Mouse (Mus musculus) forebrain, embryonic 12.5 days (tissue): ENCODE results near the gene Fpr2. TPM values are rescaled to one million over a fixed set of nuclear protein-coding genes. Genes with fewer than 3 reads are reported as not detected.
"Not testable (repeated sequence)": the region's sequence is repeated elsewhere in the genome, so short reads cannot be mapped to it uniquely, and the experiment has no call there.

ENCODE experiments used
- ATAC-seq: fragments of 200-750 bp; cut with Nextera tagmentation; 2 replicates; pipeline ENCODE4 v1.8.0; 2017; ENCODE audit warnings: moderate TSS enrichment; ENCODE audit not compliant: low FRiP score
- H3K27ac ChIP-seq: fragments of 300-500 bp; sonication (generic); 2 replicates; pipeline ENCODE4 v1.5.1; 2016; ENCODE audit warnings: mild to moderate bottlenecking
- H3K27me3 ChIP-seq: fragments of 300-500 bp; sonication (generic); 2 replicates; pipeline ENCODE4 v1.6.1; 2016; ENCODE audit warnings: mild to moderate bottlenecking
- H3K36me3 ChIP-seq: fragments of 300-500 bp; sonication (generic); replicated peaks from 2 replicates; pipeline ENCODE4 v1.6.1; 2016; ENCODE audit warnings: mild to moderate bottlenecking
- H3K4me1 ChIP-seq: fragments of 300-500 bp; sonication (generic); 2 replicates; pipeline ENCODE4 v1.6.1; 2016
- H3K4me2 ChIP-seq: fragments of 300-500 bp; sonication (generic); 2 replicates; pipeline ENCODE4 v1.6.1; 2016; ENCODE audit warnings: mild to moderate bottlenecking, moderate library complexity
- H3K4me3 ChIP-seq: fragments of 300-500 bp; sonication (generic); replicated peaks from 2 replicates; pipeline ENCODE4 v1.5.1; 2016; ENCODE audit warnings: mild to moderate bottlenecking
- H3K9ac ChIP-seq: fragments of 300-500 bp; sonication (generic); 2 replicates; pipeline ENCODE4 v1.6.1; 2016; ENCODE audit warnings: mild to moderate bottlenecking
- H3K9me3 ChIP-seq: fragments of 300-500 bp; sonication (generic); 2 replicates; pipeline ENCODE4 v1.6.1; 2016
- WGBS: fragments of 180-500 bp; shearing (Covaris S2); methylation state at CpG from one replicate; pipeline ENCODE4 v1.1.7; 2016; 5-methylcytosine and 5-hydroxymethylcytosine counted together
- polyA plus RNA-seq: library from polyadenylated mRNA; unstranded; fragments of >200 nt; fragmentation: Nextera tagmentation; extraction: Ambion mirVana; gene quantifications from 2 replicates; pipeline ENCODE4 v1.2.1, GENCODE M21; 2016

Gene Fpr2
- polyA plus RNA-seq: not detected in 2 replicates

DNA sequence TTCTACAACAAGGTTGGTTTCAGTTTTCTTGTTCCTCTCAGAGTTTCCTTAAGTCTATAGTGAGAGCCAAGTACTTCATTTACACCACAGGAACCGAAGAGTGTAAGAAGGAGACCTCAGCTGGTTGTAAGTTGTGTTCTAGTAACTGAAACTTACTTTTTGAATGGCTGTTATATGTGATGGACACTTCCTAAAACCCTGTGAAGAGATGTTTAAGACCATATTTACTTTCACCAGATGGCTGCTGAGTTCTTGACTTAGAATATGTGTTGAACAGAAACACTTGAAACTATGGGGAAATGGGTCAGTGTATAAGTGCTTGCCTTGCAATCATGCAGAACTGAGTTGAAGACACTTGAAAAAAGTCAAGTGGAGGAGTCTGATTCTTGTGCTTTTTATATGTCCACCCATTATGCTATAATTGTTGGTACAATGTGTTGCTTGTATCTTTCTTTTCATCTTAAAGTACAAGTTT lies at the start of gene Fpr2, which contains the start of gene Fpr3:
Fpr2 (plus strand) TSS at position 51 of the 475 bp plus-strand sequence.
Fpr3 (plus strand) TSS at position 79 of the 475 bp plus-strand sequence.
- no peak for ATAC-seq
- 63% methylated on average over 1 of the region's 1 CpGs for WGBS
- no peak within 1 kb of the TSS for H3K9ac ChIP-seq
- H3K4me1 ChIP-seq: no peaks in the 10 kb centered on the region
- no peaks in the 10 kb centered on the region for H3K36me3 ChIP-seq
- no peaks in the 10 kb centered on the region for H3K9me3 ChIP-seq
- no peaks in the 10 kb centered on the region for H3K27me3 ChIP-seq
- no peak within 1 kb of the TSS for H3K27ac ChIP-seq
- no peak within 1 kb of the TSS for H3K4me2 ChIP-seq
- no peak within 1 kb of the TSS for H3K4me3 ChIP-seq

DNA sequence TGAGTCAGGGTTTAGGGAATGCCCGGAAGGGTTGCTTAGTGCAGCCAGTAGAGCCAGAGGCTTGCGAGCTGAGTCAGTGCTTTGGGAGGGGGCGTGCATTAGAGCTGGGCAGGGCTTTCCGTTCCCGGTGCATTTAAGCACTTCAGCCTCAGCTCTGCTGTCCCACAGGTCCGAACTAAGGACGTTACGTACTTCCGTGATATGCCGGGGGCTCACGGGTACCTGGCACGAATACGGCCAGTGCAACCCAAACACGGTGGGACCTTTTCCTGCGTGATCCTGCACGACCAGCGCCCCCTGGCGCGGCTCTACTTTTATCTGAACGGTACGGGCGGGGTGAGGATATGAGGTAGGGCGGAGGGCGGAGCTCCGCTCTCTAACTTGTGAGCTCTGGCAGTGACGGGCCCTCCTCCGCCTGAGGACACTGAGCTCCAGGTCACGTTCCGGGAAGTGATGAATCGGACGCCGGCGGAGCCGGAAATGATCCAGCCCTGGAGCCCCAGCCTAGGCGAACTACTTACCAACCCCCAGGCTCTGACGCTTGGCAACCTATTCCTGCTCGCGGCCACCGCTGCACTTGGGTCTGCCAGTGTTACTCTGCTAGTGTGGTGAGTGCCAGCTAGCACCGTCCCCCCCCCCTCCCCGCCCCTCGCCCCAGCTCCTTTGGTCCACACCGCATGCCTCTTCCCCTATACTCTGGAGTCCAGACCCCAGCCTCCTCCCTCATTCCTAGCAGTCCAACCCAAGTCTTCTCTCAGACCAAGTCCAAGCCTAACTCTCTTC lies 49.5 kb upstream of the Fpr2 start:
- H3K4me1 ChIP-seq: peaks cover 56% of the 10 kb centered on the region
- H3K4me2 ChIP-seq: peak overlapping the region; percentile 68
- ATAC-seq: peak; percentile 96
- no peaks in the 10 kb centered on the region for H3K27me3 ChIP-seq
- H3K27ac ChIP-seq: peak overlapping the region; percentile 87
- peak overlapping the region; percentile 53 for H3K9ac ChIP-seq
- peak overlapping the region; percentile 48 for H3K4me3 ChIP-seq
- H3K36me3 ChIP-seq: peaks cover 56% of the 10 kb centered on the region
- no peaks in the 10 kb centered on the region for H3K9me3 ChIP-seq
- WGBS: under 1% methylated on average over 38 of the region's 43 CpGs

DNA sequence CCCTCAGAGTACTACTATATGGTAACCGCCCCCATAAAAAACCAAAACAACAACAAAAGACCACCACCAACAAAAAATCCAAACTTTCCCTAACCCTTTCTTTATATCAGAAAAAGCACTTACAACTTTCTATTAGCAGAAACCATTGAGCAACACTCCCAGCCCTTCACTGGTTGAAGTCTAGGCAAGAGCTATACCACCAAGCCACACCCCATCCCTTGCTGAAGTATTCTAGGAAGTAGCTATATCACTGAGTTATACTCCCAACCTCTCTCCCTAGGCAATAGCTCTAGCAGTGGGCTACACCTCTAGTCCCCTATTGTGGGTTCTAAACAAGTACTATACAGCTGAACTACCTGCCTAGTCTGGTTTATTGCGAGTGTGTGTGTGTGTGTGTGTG lies 48.3 kb upstream of the Fpr2 start:
- Histone ChIP-seq H3K36me3 (peaks cover 49% of the 10 kb centered on the region), H3K9ac (no peak overlapping the region), H3K4me3 (no peak overlapping the region), H3K9me3 (no peaks in the 10 kb centered on the region), H3K4me2 (no peak overlapping the region), H3K27ac (no peak overlapping the region), H3K27me3 (no peaks in the 10 kb centered on the region), H3K4me1 (peaks cover 44% of the 10 kb centered on the region)
- no peak for ATAC-seq
- 98% methylated on average over 2 of the region's 2 CpGs for WGBS

GRCm38 (mm10) chr17:17840796-17841195 lies 46.8 kb upstream of the Fpr2 start:
- Histone ChIP-seq H3K27ac (no peak overlapping the region), H3K36me3 (peaks cover 43% of the 10 kb centered on the region), H3K9me3 (no peaks in the 10 kb centered on the region), H3K9ac (no peak overlapping the region), H3K4me3 (no peak overlapping the region), H3K27me3 (no peaks in the 10 kb centered on the region), H3K4me2 (no peak overlapping the region), H3K4me1 (peaks cover 29% of the 10 kb centered on the region)
- no peak for ATAC-seq
- 94% methylated on average over 7 of the region's 7 CpGs for WGBS

DNA sequence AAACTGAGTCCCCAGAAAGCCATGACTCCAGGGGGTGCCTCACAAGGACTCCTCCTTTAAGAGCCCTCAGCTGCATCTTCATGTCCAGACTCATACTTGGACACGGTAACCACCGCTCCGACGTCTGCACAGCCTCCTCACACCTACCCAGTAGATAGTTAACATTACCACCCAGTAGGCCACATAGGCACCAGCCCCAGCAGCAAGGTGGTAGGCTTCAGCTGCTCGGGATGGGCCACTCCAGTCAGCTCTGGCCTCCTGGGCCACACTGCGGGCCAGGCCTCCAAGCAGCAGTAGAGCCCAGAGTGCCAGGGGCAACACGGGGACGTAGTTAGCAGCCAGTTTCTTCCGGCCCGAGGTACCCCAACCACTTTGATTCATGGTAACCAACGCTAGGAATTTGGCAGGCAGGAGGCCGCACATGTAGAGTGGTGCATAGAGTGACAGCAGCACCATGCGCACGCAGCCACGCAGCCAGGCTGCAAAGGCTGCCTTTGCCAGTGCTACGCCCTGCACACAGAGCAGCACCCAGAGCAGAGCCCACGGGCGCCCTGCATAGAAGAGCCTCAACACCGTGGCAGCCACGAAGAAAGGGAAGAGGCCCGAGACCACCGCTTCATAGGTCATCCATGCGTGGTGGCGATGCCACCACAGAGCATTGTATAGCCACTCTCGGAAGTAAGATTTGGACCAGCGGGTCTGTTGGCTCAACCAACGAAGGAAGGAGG lies 43.9 kb upstream of the Fpr2 start:
- Histone ChIP-seq H3K27ac (no peak overlapping the region), H3K9ac (no peak overlapping the region), H3K9me3 (no peaks in the 10 kb centered on the region), H3K36me3 (peaks cover 30% of the 10 kb centered on the region), H3K4me3 (no peak overlapping the region), H3K4me1 (peaks cover 2% of the 10 kb centered on the region), H3K4me2 (no peak overlapping the region), H3K27me3 (0 out of 2 replicates have a peak, but pooled peaks cover 5% of the 10 kb centered on the region)
- WGBS: 79% methylated on average over 27 of the region's 27 CpGs
- peak; percentile 36 for ATAC-seq

DNA sequence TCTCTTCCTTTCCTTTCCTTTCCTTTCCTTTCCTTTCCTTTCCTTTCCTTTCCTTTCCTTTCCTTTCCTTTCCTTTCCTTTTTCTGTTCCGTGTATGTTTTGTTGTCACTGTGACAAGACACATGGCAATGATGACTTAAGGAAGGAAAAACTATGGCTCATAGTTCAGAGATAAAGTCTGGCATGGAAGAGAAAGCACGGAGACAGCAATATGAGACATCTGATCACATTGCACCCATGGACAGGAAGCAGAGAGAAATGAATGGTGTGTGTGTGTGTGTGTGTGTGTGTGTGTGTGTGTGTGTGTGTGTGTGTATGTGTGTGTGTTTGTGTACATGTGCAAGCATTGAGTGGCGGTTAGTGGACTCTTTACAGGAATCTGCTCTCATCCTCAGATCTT lies 43.0 kb upstream of the Fpr2 start:
- H3K4me1 ChIP-seq, H3K9ac ChIP-seq, H3K4me3 ChIP-seq, H3K4me2 ChIP-seq, H3K27ac ChIP-seq, H3K9me3 ChIP-seq, ATAC-seq: not testable (repeated sequence)
- Histone ChIP-seq H3K27me3 (peaks cover 11% of the 10 kb centered on the region), H3K36me3 (peaks cover 26% of the 10 kb centered on the region)
- WGBS: 90% methylated on average over 3 of the region's 3 CpGs

- Histone ChIP-seq H3K36me3 (peaks cover 20% of the 10 kb centered on the region), H3K4me1 (peaks cover 7% of the 10 kb centered on the region), H3K4me3 (no peak overlapping the region), H3K9ac (no peak overlapping the region), H3K27ac (no peak overlapping the region), H3K27me3 (peaks cover 19% of the 10 kb centered on the region), H3K9me3 (no peaks in the 10 kb centered on the region), H3K4me2 (no peak overlapping the region)
- no peak for ATAC-seq
- 72% methylated on average over 10 of the region's 10 CpGs for WGBS
These were observed 42.2 kb upstream of the Fpr2 start for GRCm38 (mm10) chr17:17845187-17846027.

DNA sequence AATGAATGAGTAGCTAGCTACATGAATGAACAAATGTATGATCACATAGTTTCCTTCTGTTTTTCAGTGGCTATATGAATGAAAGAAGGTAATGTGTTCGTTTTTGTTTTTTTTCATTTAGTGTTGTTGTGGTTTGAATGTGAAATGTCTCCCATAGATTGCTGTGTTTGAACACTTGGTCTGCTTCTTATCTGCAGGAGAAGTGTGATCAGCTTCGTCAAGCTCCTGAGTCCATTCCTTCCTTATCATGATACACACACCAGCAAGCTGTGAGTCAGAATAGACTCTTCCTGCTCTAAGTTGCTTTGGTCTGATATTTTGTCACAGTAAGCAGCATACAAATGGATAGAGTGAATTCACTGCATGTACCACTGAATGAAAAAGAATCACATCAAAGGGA lies 38.6 kb upstream of the Fpr2 start:
- Histone ChIP-seq H3K4me2 (no peak overlapping the region), H3K27me3 (peaks cover 20% of the 10 kb centered on the region), H3K9me3 (no peaks in the 10 kb centered on the region), H3K4me1 (peaks cover 7% of the 10 kb centered on the region), H3K27ac (no peak overlapping the region), H3K4me3 (no peak overlapping the region), H3K9ac (no peak overlapping the region), H3K36me3 (peaks cover 3% of the 10 kb centered on the region; the same call in 1 of the 2 replicates)
- 80% methylated on average over 2 of the region's 2 CpGs for WGBS
- no peak for ATAC-seq

DNA sequence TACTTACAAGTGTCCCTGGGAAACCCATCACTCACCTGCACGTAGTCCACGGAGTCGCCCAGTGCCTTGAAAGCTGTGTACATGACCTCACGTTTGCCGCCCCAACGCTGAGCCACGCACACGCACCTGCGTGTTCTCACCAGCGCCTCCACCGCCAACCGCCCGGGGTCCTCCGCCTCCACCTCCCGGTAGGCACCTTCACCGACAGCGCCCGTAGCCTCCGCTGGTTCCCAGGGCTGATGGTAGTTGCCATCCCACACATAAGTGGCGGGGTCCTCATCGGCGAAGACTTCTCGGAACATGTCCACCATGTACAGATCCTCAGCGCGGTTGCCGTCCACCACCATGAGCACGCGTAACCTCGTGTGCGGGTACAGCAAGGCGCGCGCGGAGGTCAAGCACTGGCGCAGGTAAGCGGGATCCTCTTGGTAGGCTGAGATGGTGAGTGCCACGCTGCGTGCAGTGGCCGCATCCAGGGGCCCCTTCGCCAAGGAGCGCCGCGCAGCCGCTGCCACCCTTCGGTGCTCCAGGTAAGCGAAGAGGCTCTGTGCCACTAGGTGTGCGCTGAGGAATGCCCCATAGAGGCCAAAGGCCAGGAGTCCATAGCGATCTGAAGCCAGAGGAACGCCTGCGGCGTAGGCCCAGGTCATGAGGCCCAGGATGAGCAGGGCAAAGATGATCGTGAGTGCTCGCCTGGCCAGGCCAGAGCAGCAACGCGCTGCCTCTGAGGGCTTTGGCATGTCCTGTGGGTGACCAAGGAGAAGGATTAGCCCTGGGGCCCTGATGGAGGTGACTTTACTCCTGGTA lies 37.5 kb upstream of the Fpr2 start:
- Histone ChIP-seq H3K27me3 (peaks cover 20% of the 10 kb centered on the region), H3K4me3 (no peak overlapping the region), H3K4me1 (peaks cover 7% of the 10 kb centered on the region), H3K36me3 (peaks cover 3% of the 10 kb centered on the region; the same call in 1 of the 2 replicates), H3K27ac (no peak overlapping the region), H3K9ac (peak overlapping the region; percentile 12; the same call in 1 of the 2 replicates), H3K4me2 (peak overlapping the region; percentile 31), H3K9me3 (no peaks in the 10 kb centered on the region)
- 20% methylated on average over 55 of the region's 55 CpGs for WGBS
- ATAC-seq: peak; percentile 37; the same call in 1 of the 2 replicates

GRCm38 (mm10) chr17:17855064-17855838 lies 32.4 kb upstream of the Fpr2 start, which contains the start of gene Has1:
Has1 (minus strand) TSS chr17:17855205.
- Histone ChIP-seq H3K4me2 (no peak within 1 kb of the TSS), H3K4me1 (peaks cover 1% of the 10 kb centered on the region; the same call in 1 of the 2 replicates), H3K9me3 (no peaks in the 10 kb centered on the region), H3K4me3 (no peak within 1 kb of the TSS), H3K27ac (no peak within 1 kb of the TSS), H3K9ac (no peak within 1 kb of the TSS), H3K27me3 (peaks cover 2% of the 10 kb centered on the region), H3K36me3 (no peaks in the 10 kb centered on the region)
- 0 out of 2 replicates have a peak, but pooled peaks have one; percentile 39 for ATAC-seq
- WGBS: 63% methylated on average over 8 of the region's 8 CpGs
